Mouse (Mus musculus): ENCODE measurements around the gene Creb3l2. TPM values are rescaled to one million over a fixed set of nuclear protein-coding genes. Genes with fewer than 3 reads are reported as not detected.
A peak's percentile ranks its signal among the peaks of the same experiment; 100 is the strongest.
"Not testable (repeated sequence)": the region's sequence is repeated elsewhere in the genome, so short reads cannot be mapped to it uniquely, and the experiment has no call there.

Creb3l2 gene
- polyA plus RNA-seq, 1 experiment from 2014 or later = 28.0 TPM

- peak overlapping the region; percentile 56 for H3K4me2 ChIP-seq
- H3K4me1 ChIP-seq, H3K36me3 ChIP-seq, H3K27me3 ChIP-seq, H3K9me3 ChIP-seq, H3K9ac ChIP-seq: not testable (repeated sequence)
- WGBS = 1% methylated on average over 7 of the region's 25 CpGs
- peak overlapping the region; percentile 45 for H3K4me3 ChIP-seq
- 0 out of 2 replicates have a peak overlapping the region, but pooled peaks have one; percentile 11 for H3K27ac ChIP-seq
- peak; percentile 96 for ATAC-seq (ENCODE audit: borderline replicate concordance, extremely low read depth, low FRiP score, low TSS enrichment)
Measured at GRCm38 (mm10) chr6:37463517-37464482, 21.9 kb upstream of the Creb3l2 start.

- no peak for ATAC-seq (ENCODE audit: borderline replicate concordance, extremely low read depth, low FRiP score, low TSS enrichment)
- Histone ChIP-seq H3K27me3 (no peaks in the 10 kb centered on the region), H3K4me1 (no peaks in the 10 kb centered on the region), H3K9ac (no peak overlapping the region), H3K36me3 (no peaks in the 10 kb centered on the region), H3K4me2 (no peak overlapping the region), H3K9me3 (no peaks in the 10 kb centered on the region), H3K27ac (no peak overlapping the region), H3K4me3 (no peak overlapping the region)
- 76% methylated on average over 6 of the region's 6 CpGs for WGBS
Measured at GRCm38 (mm10) chr6:37460681-37461080, 18.7 kb upstream of the Creb3l2 start.

- H3K27me3 ChIP-seq; H3K9me3 ChIP-seq; H3K4me2 ChIP-seq; H3K4me3 ChIP-seq; H3K27ac ChIP-seq; H3K36me3 ChIP-seq; H3K4me1 ChIP-seq; ATAC-seq (ENCODE audit: borderline replicate concordance, extremely low read depth, low FRiP score, low TSS enrichment); H3K9ac ChIP-seq: not testable (repeated sequence)
- WGBS = 28% methylated on average over 9 of the region's 9 CpGs
Measured at GRCm38 (mm10) chr6:37459656-37460055, 17.7 kb upstream of the Creb3l2 start.

GRCm38 (mm10) chr6:37457990-37458655 lies 16.2 kb upstream of the Creb3l2 start:
- 30% methylated on average over 10 of the region's 10 CpGs for WGBS
- H3K4me2 ChIP-seq = no peak overlapping the region
- H3K9me3 ChIP-seq = no peaks in the 10 kb centered on the region
- no peak overlapping the region for H3K9ac ChIP-seq
- H3K4me3 ChIP-seq = no peak overlapping the region
- H3K36me3 ChIP-seq = no peaks in the 10 kb centered on the region
- no peak overlapping the region for H3K27ac ChIP-seq
- no peak for ATAC-seq (ENCODE audit: borderline replicate concordance, extremely low read depth, low FRiP score, low TSS enrichment)
- H3K4me1 ChIP-seq = no peaks in the 10 kb centered on the region
- H3K27me3 ChIP-seq = no peaks in the 10 kb centered on the region

- Histone ChIP-seq H3K27me3 (no peaks in the 10 kb centered on the region), H3K9me3 (no peaks in the 10 kb centered on the region), H3K27ac (no peak overlapping the region), H3K4me1 (no peaks in the 10 kb centered on the region), H3K4me2 (no peak overlapping the region), H3K36me3 (no peaks in the 10 kb centered on the region), H3K9ac (no peak overlapping the region), H3K4me3 (no peak overlapping the region)
- WGBS = 46% methylated on average over 5 of the region's 5 CpGs
- ATAC-seq (ENCODE audit: borderline replicate concordance, extremely low read depth, low FRiP score, low TSS enrichment) = no peak
Measured at GRCm38 (mm10) chr6:37455540-37455939, 13.6 kb upstream of the Creb3l2 start.

- no peaks in the 10 kb centered on the region for H3K27me3 ChIP-seq
- H3K27ac ChIP-seq = no peak overlapping the region
- 69% methylated on average over 4 of the region's 4 CpGs for WGBS
- no peaks in the 10 kb centered on the region for H3K36me3 ChIP-seq
- no peaks in the 10 kb centered on the region for H3K4me1 ChIP-seq
- no peak overlapping the region for H3K4me3 ChIP-seq
- no peak overlapping the region for H3K4me2 ChIP-seq
- H3K9ac ChIP-seq = no peak overlapping the region
- no peak for ATAC-seq (ENCODE audit: borderline replicate concordance, extremely low read depth, low FRiP score, low TSS enrichment)
- no peaks in the 10 kb centered on the region for H3K9me3 ChIP-seq
Measured at GRCm38 (mm10) chr6:37453047-37453446, 11.1 kb upstream of the Creb3l2 start.

GRCm38 (mm10) chr6:37451664-37452063 lies 9.7 kb upstream of the Creb3l2 start:
- Histone ChIP-seq H3K36me3 (no peaks in the 10 kb centered on the region), H3K9me3 (no peaks in the 10 kb centered on the region), H3K4me1 (no peaks in the 10 kb centered on the region), H3K4me3 (no peak overlapping the region), H3K4me2 (no peak overlapping the region; the same call in 1 of the 2 replicates), H3K27ac (no peak overlapping the region), H3K9ac (no peak overlapping the region), H3K27me3 (no peaks in the 10 kb centered on the region)
- no peak; the same call in 1 of the 2 replicates for ATAC-seq (ENCODE audit: borderline replicate concordance, extremely low read depth, low FRiP score, low TSS enrichment)
- WGBS = 36% methylated on average over 4 of the region's 4 CpGs

GRCm38 (mm10) chr6:37447704-37448466 lies 5.9 kb upstream of the Creb3l2 start:
- 21% methylated on average over 10 of the region's 10 CpGs for WGBS
- ATAC-seq (ENCODE audit: borderline replicate concordance, extremely low read depth, low FRiP score, low TSS enrichment) = no peak
- no peak overlapping the region for H3K4me3 ChIP-seq
- no peaks in the 10 kb centered on the region for H3K27me3 ChIP-seq
- H3K9ac ChIP-seq = no peak overlapping the region
- H3K27ac ChIP-seq = no peak overlapping the region
- H3K4me1 ChIP-seq = peaks cover 3% of the 10 kb centered on the region
- no peaks in the 10 kb centered on the region for H3K36me3 ChIP-seq
- no peak overlapping the region for H3K4me2 ChIP-seq
- H3K9me3 ChIP-seq = no peaks in the 10 kb centered on the region

GRCm38 (mm10) chr6:37442781-37443180 lies 835 bp upstream of the Creb3l2 start:
- Histone ChIP-seq H3K27ac (peak overlapping the region; percentile 71), H3K4me1 (peaks cover 29% of the 10 kb centered on the region), H3K27me3 (no peaks in the 10 kb centered on the region), H3K9me3 (no peaks in the 10 kb centered on the region), H3K9ac (peak overlapping the region; percentile 35), H3K4me2 (peak overlapping the region; percentile 55), H3K4me3 (peak overlapping the region; percentile 41), H3K36me3 (no peaks in the 10 kb centered on the region)
- 41% methylated on average over 4 of the region's 4 CpGs for WGBS
- ATAC-seq (ENCODE audit: borderline replicate concordance, extremely low read depth, low FRiP score, low TSS enrichment) = no peak

- Histone ChIP-seq H3K36me3 (no peaks in the 10 kb centered on the region), H3K4me1 (peaks cover 40% of the 10 kb centered on the region), H3K4me3 (peak overlapping the region; percentile 75), H3K9ac (peak overlapping the region; percentile 93), H3K9me3 (no peaks in the 10 kb centered on the region), H3K4me2 (peak overlapping the region; percentile 87), H3K27me3 (no peaks in the 10 kb centered on the region), H3K27ac (peak overlapping the region; percentile 90)
- peak; percentile 60 for ATAC-seq (ENCODE audit: borderline replicate concordance, extremely low read depth, low FRiP score, low TSS enrichment)
- WGBS = under 1% methylated on average over 40 of the region's 40 CpGs
Measured at GRCm38 (mm10) chr6:37441251-37442011, 515 bp downstream of the Creb3l2 start.

Measured in lung, embryonic 15.5 days (tissue).